Mouse (Mus musculus) myocyte (in vitro differentiated cells): ENCODE data around the gene 4931428F04Rik. TPM values are rescaled to one million over a fixed set of nuclear protein-coding genes. Genes with fewer than 3 reads are reported as not detected.
A peak's percentile ranks its signal among the peaks of the same experiment; 100 is the strongest.

Source experiments
- H3K27me3 ChIP-seq: one replicate; pipeline ENCODE4 v1.6.1; 2011; ENCODE audit not compliant: control insufficient read depth, insufficient read depth, insufficient read length
- H3K36me3 ChIP-seq: one replicate; pipeline ENCODE4 v1.6.1; 2011; ENCODE audit not compliant: control insufficient read depth, insufficient read depth
- H3K4me2 ChIP-seq: one replicate; pipeline ENCODE4 v1.6.1; 2011; ENCODE audit warnings: low read depth, control low read depth
- H3K4me3 ChIP-seq: one replicate; pipeline ENCODE4 v1.5.1; 2011; ENCODE audit warnings: mild to moderate bottlenecking, control low read depth, moderate library complexity
- H3K79me2 ChIP-seq: one replicate; pipeline ENCODE4 v1.6.1; 2011; ENCODE audit not compliant: control insufficient read depth, insufficient read depth
- H3ac ChIP-seq: one replicate; pipeline ENCODE4 v1.6.1; 2011; ENCODE audit not compliant: control insufficient read depth, insufficient read length
- CEBPB ChIP-seq: IDR thresholded peaks from 2 replicates; pipeline ENCODE4 v1.6.1; 2011; ENCODE audit warnings: mild to moderate bottlenecking, moderate library complexity; ENCODE audit not compliant: poor library complexity, insufficient read depth, severe bottlenecking
- E2F4 ChIP-seq: IDR thresholded peaks from one replicate; pipeline ENCODE4 v1.6.1; 2011; ENCODE audit warnings: mild to moderate bottlenecking, control low read depth, moderate library complexity; ENCODE audit not compliant: insufficient read depth
- MAX ChIP-seq: IDR thresholded peaks from one replicate; pipeline ENCODE4 v1.6.1; 2011; ENCODE audit warnings: low read depth, mild to moderate bottlenecking, control low read depth
- MYOD1 ChIP-seq, 3 experiments: IDR thresholded peaks; one replicate each; pipeline ENCODE4 v1.6.1; 2011; ENCODE audit warnings: control low read depth in 2 of 3, low read depth in 2 of 3, mild to moderate bottlenecking in 2 of 3, moderate library complexity in 1 of 3; ENCODE audit not compliant: insufficient read length in 2 of 3, control insufficient read depth in 1 of 3
- MYOG ChIP-seq, 3 experiments: IDR thresholded peaks; one replicate each; pipeline ENCODE4 v1.6.1; 2011; ENCODE audit warnings: control low read depth in 2 of 3, low read depth in 2 of 3, mild to moderate bottlenecking in 2 of 3; ENCODE audit not compliant: insufficient read length in 2 of 3, control insufficient read depth in 1 of 3, insufficient read depth in 1 of 3
- POLR2A ChIP-seq: IDR thresholded peaks from one replicate; pipeline ENCODE4 v1.6.1; 2011; ENCODE audit warnings: low read depth, mild to moderate bottlenecking, control low read depth, moderate library complexity; ENCODE audit not compliant: insufficient read length
- POLR2AphosphoS2 ChIP-seq: IDR thresholded peaks from one replicate; pipeline ENCODE4 v1.6.1; 2011; ENCODE audit warnings: low read depth, control low read depth; ENCODE audit not compliant: insufficient read length
- REST ChIP-seq: IDR thresholded peaks from one replicate; pipeline ENCODE4 v1.6.1; 2011; ENCODE audit warnings: mild to moderate bottlenecking, control low read depth, moderate library complexity; ENCODE audit not compliant: insufficient read depth, insufficient read length
- SRF ChIP-seq: IDR thresholded peaks from one replicate; pipeline ENCODE4 v1.6.1; 2011; ENCODE audit warnings: low read depth; ENCODE audit not compliant: control insufficient read depth, insufficient read length
- TCF12 ChIP-seq: IDR thresholded peaks from one replicate; pipeline ENCODE4 v1.6.1; 2011; ENCODE audit warnings: mild to moderate bottlenecking, control low read depth; ENCODE audit not compliant: poor library complexity, insufficient read depth, severe bottlenecking
- TCF3 ChIP-seq: IDR thresholded peaks from one replicate; pipeline ENCODE4 v1.6.1; 2011; ENCODE audit warnings: low read depth, control low read depth; ENCODE audit not compliant: insufficient read length
- polyA plus RNA-seq: library from polyadenylated mRNA; unstranded; fragments of >200 nt; fragmentation: generic; extraction: Trizol; gene quantifications from one replicate; pipeline ENCODE4 v1.2.1, GENCODE M21; 2012; ENCODE audit warnings: missing spikeins

4931428F04Rik gene
- polyA plus RNA-seq, 1 experiment, result 6.2 TPM

- H3K79me2 ChIP-seq, result no peaks in the 10 kb centered on the region
- H3K27me3 ChIP-seq, result no peaks in the 10 kb centered on the region
- H3K4me2 ChIP-seq, result no peak overlapping the region
- H3K36me3 ChIP-seq, result peaks cover 42% of the 10 kb centered on the region
- TF ChIP-seq CEBPB, result no peak
- no peak for TF ChIP-seq TCF3
- no peak for TF ChIP-seq POLR2A
- TF ChIP-seq MAX, result no peak
- no peak for TF ChIP-seq MYOG (IDR thresholded peaks at IDR 0.05; ENCODE audit: control insufficient read depth in 1 of 3, insufficient read depth in 1 of 3, insufficient read length in 2 of 3, low read depth in 2 of 3)
- TF ChIP-seq TCF12, result no peak
- TF ChIP-seq SRF, result no peak
- no peak for TF ChIP-seq E2F4
- no peak for TF ChIP-seq REST
- TF ChIP-seq POLR2AphosphoS2, result no peak
- H3K4me3 ChIP-seq, result no peak overlapping the region
- no peak overlapping the region for H3ac ChIP-seq
These were observed 29.1 kb upstream of the 4931428F04Rik start for GRCm38 (mm10) chr8:105318662-105319190.

- TF ChIP-seq SRF (no peak), MYOG (IDR thresholded peaks at IDR 0.05; ENCODE audit: control insufficient read depth in 1 of 3, insufficient read depth in 1 of 3, insufficient read length in 2 of 3, low read depth in 2 of 3) (peak; percentile 39 to 91 (median 85)), MYOD1 (IDR thresholded peaks at IDR 0.05; ENCODE audit: control insufficient read depth in 1 of 3, insufficient read length in 2 of 3, low read depth in 2 of 3) (peak; percentile 58 to 83 (median 70)), MAX (no peak), E2F4 (no peak), REST (no peak)
- no peak overlapping the region for H3K4me3 ChIP-seq
- no peaks in the 10 kb centered on the region for H3K27me3 ChIP-seq
- H3K4me2 ChIP-seq, result peak overlapping the region; percentile 26
- peaks cover 39% of the 10 kb centered on the region for H3K36me3 ChIP-seq
- H3ac ChIP-seq, result no peak overlapping the region
- no peaks in the 10 kb centered on the region for H3K79me2 ChIP-seq
These were observed 28.3 kb upstream of the 4931428F04Rik start for GRCm38 (mm10) chr8:105317941-105318340.

- H3K79me2 ChIP-seq, result no peaks in the 10 kb centered on the region
- no peak overlapping the region for H3ac ChIP-seq
- peak; percentile 48 for TF ChIP-seq POLR2AphosphoS2
- TF ChIP-seq POLR2A, result peak; percentile 9
- no peak for TF ChIP-seq MAX
- H3K4me2 ChIP-seq, result no peak overlapping the region
- H3K4me3 ChIP-seq, result no peak overlapping the region
- no peaks in the 10 kb centered on the region for H3K27me3 ChIP-seq
- H3K36me3 ChIP-seq, result peaks cover 45% of the 10 kb centered on the region
These were observed 25.6 kb upstream of the 4931428F04Rik start for GRCm38 (mm10) chr8:105315073-105315769.

- TF ChIP-seq TCF3, result no peak
- TF ChIP-seq POLR2AphosphoS2, result peak; percentile 26
- Histone ChIP-seq H3K36me3 (peaks cover 52% of the 10 kb centered on the region), H3K4me2 (no peak overlapping the region), H3K79me2 (no peaks in the 10 kb centered on the region), H3K4me3 (no peak overlapping the region), H3K27me3 (no peaks in the 10 kb centered on the region), H3ac (no peak overlapping the region)
These were observed 24.1 kb upstream of the 4931428F04Rik start for GRCm38 (mm10) chr8:105313622-105314402.

- H3K4me2 ChIP-seq, result no peak overlapping the region
- no peak for TF ChIP-seq POLR2A
- TF ChIP-seq TCF12, result no peak
- TF ChIP-seq MYOG (IDR thresholded peaks at IDR 0.05; ENCODE audit: control insufficient read depth in 1 of 3, insufficient read depth in 1 of 3, insufficient read length in 2 of 3, low read depth in 2 of 3), result peak in 1 of 3 experiments; percentile 2
- no peaks in the 10 kb centered on the region for H3K27me3 ChIP-seq
- no peaks in the 10 kb centered on the region for H3K79me2 ChIP-seq
- no peak overlapping the region for H3K4me3 ChIP-seq
- peaks cover 56% of the 10 kb centered on the region for H3K36me3 ChIP-seq
- H3ac ChIP-seq, result no peak overlapping the region
These were observed 23.3 kb upstream of the 4931428F04Rik start for GRCm38 (mm10) chr8:105312891-105313481.
